Mouse (Mus musculus): ENCODE data around the gene Fgfr2.

Fgfr2 gene

GRCm38 (mm10) chr7:130831586-130831985 lies 2291.6 kb downstream of the Fgfr2 start:
- DNase-seq = peak; percentile 34

- no peak for DNase-seq
Observed at GRCm38 (mm10) chr7:130828475-130828874, 2294.7 kb downstream of the Fgfr2 start.

- DNase-seq = no peak
Observed at GRCm38 (mm10) chr7:130827844-130828403, 2295.2 kb downstream of the Fgfr2 start.

- DNase-seq = peak; percentile 79
Observed at GRCm38 (mm10) chr7:130827431-130827830, 2295.7 kb downstream of the Fgfr2 start.

GRCm38 (mm10) chr7:130826343-130826742 lies 2296.8 kb downstream of the Fgfr2 start:
- no peak for DNase-seq

GRCm38 (mm10) chr7:130823992-130824391 lies 2299.2 kb downstream of the Fgfr2 start:
- no peak for DNase-seq

GRCm38 (mm10) chr7:130819624-130820023 lies 2303.5 kb downstream of the Fgfr2 start:
- DNase-seq = no peak

- DNase-seq = no peak
Observed at GRCm38 (mm10) chr7:130818813-130819212, 2304.3 kb downstream of the Fgfr2 start.

- no peak for DNase-seq
Observed at GRCm38 (mm10) chr7:130816243-130816642, 2306.9 kb downstream of the Fgfr2 start.

- no peak for DNase-seq
Observed at GRCm38 (mm10) chr7:130815601-130816000, 2307.5 kb downstream of the Fgfr2 start.

- no peak for DNase-seq
Observed at GRCm38 (mm10) chr7:130812407-130812806, 2310.7 kb downstream of the Fgfr2 start.

GRCm38 (mm10) chr7:130810238-130810637 lies 2312.9 kb downstream of the Fgfr2 start:
- DNase-seq = no peak

GRCm38 (mm10) chr7:130808694-130809093 lies 2314.5 kb downstream of the Fgfr2 start:
- no peak for DNase-seq

- peak; percentile 35 for DNase-seq
Observed at GRCm38 (mm10) chr7:130807749-130808148, 2315.4 kb downstream of the Fgfr2 start.

- peak; percentile 41 for DNase-seq
Observed at GRCm38 (mm10) chr7:130804991-130805390, 2318.2 kb downstream of the Fgfr2 start.

GRCm38 (mm10) chr7:130803251-130803825 lies 2319.8 kb downstream of the Fgfr2 start:
- DNase-seq = no peak

- DNase-seq = no peak
Observed at GRCm38 (mm10) chr7:130801811-130802210, 2321.3 kb downstream of the Fgfr2 start.

- DNase-seq = no peak
Observed at GRCm38 (mm10) chr7:130800681-130801080, 2322.5 kb downstream of the Fgfr2 start.

GRCm38 (mm10) chr7:130799418-130799817 lies 2323.7 kb downstream of the Fgfr2 start:
- no peak for DNase-seq

- no peak for DNase-seq
Observed at GRCm38 (mm10) chr7:130797524-130797923, 2325.6 kb downstream of the Fgfr2 start.

- DNase-seq = no peak
Observed at GRCm38 (mm10) chr7:130796786-130797185, 2326.4 kb downstream of the Fgfr2 start.

- no peak for DNase-seq
Observed at GRCm38 (mm10) chr7:130793671-130794070, 2329.5 kb downstream of the Fgfr2 start.

- no peak for DNase-seq
Observed at GRCm38 (mm10) chr7:130789456-130789855, 2333.7 kb downstream of the Fgfr2 start.

- no peak for DNase-seq
Observed at GRCm38 (mm10) chr7:130788950-130789349, 2334.2 kb downstream of the Fgfr2 start.

GRCm38 (mm10) chr7:130787537-130787936 lies 2335.6 kb downstream of the Fgfr2 start:
- DNase-seq = no peak
